Mouse (Mus musculus): ENCODE results near the gene Ank2.
A peak's percentile ranks its signal among the peaks of the same experiment; 100 is the strongest.

Ank2 gene

GRCm38 (mm10) chr3:127041288-127041687 is 457.9 kb downstream of the Ank2 start:
- no peak for DNase-seq (ENCODE audit: extremely low read depth, low read depth)

- no peak for DNase-seq (ENCODE audit: extremely low read depth, low read depth)
Measured at GRCm38 (mm10) chr3:127038570-127038969, 460.6 kb downstream of the Ank2 start.

GRCm38 (mm10) chr3:127036118-127036517 is 463.0 kb downstream of the Ank2 start:
- no peak for DNase-seq (ENCODE audit: extremely low read depth, low read depth)

- DNase-seq (ENCODE audit: extremely low read depth, low read depth): no peak
Measured at GRCm38 (mm10) chr3:127035540-127035939, 463.6 kb downstream of the Ank2 start.

- DNase-seq (ENCODE audit: extremely low read depth, low read depth): no peak
Measured at GRCm38 (mm10) chr3:127034983-127035382, 464.2 kb downstream of the Ank2 start.

- no peak for DNase-seq (ENCODE audit: extremely low read depth, low read depth)
Measured at GRCm38 (mm10) chr3:127023992-127024391, 475.2 kb downstream of the Ank2 start.

GRCm38 (mm10) chr3:127020167-127020566 is 479.0 kb downstream of the Ank2 start:
- DNase-seq (ENCODE audit: extremely low read depth, low read depth): peak; percentile 86

- DNase-seq (ENCODE audit: extremely low read depth, low read depth): no peak
Measured at GRCm38 (mm10) chr3:127019728-127020127, 479.4 kb downstream of the Ank2 start.

- no peak for DNase-seq (ENCODE audit: extremely low read depth, low read depth)
Measured at GRCm38 (mm10) chr3:127019109-127019508, 480.0 kb downstream of the Ank2 start.

GRCm38 (mm10) chr3:127017523-127017922 is 481.6 kb downstream of the Ank2 start:
- no peak for DNase-seq (ENCODE audit: extremely low read depth, low read depth)

GRCm38 (mm10) chr3:127015596-127015995 is 483.6 kb downstream of the Ank2 start:
- no peak for DNase-seq (ENCODE audit: extremely low read depth, low read depth)

- DNase-seq (ENCODE audit: extremely low read depth, low read depth): no peak
Measured at GRCm38 (mm10) chr3:127015175-127015574, 484.0 kb downstream of the Ank2 start.

- no peak for DNase-seq (ENCODE audit: extremely low read depth, low read depth)
Measured at GRCm38 (mm10) chr3:127013976-127014375, 485.2 kb downstream of the Ank2 start.

GRCm38 (mm10) chr3:127012525-127012924 is 486.6 kb downstream of the Ank2 start:
- DNase-seq (ENCODE audit: extremely low read depth, low read depth): peak; percentile 29

- DNase-seq (ENCODE audit: extremely low read depth, low read depth): no peak
Measured at GRCm38 (mm10) chr3:127005898-127006673, 493.1 kb downstream of the Ank2 start.

- no peak for DNase-seq (ENCODE audit: extremely low read depth, low read depth)
Measured at GRCm38 (mm10) chr3:127004860-127005633, 494.1 kb downstream of the Ank2 start.

GRCm38 (mm10) chr3:127003946-127004345 is 495.2 kb downstream of the Ank2 start:
- DNase-seq (ENCODE audit: extremely low read depth, low read depth): no peak

GRCm38 (mm10) chr3:126998742-126999112 is 500.4 kb downstream of the Ank2 start:
- DNase-seq (ENCODE audit: extremely low read depth, low read depth): no peak

GRCm38 (mm10) chr3:126998008-126998741 is 501.0 kb downstream of the Ank2 start:
- no peak for DNase-seq (ENCODE audit: extremely low read depth, low read depth)

GRCm38 (mm10) chr3:126997391-126998007 is 501.7 kb downstream of the Ank2 start:
- no peak for DNase-seq (ENCODE audit: extremely low read depth, low read depth)

- no peak for DNase-seq (ENCODE audit: extremely low read depth, low read depth)
Measured at GRCm38 (mm10) chr3:126996721-126997120, 502.4 kb downstream of the Ank2 start.

Data from MEL-GATA-1-ER (cell line).